Mouse (Mus musculus) neutrophil, adult 5-6 weeks (primary cell): ENCODE results near the gene Shisal2a. TPM values are rescaled to one million over a fixed set of nuclear protein-coding genes. Genes with fewer than 3 reads are reported as not detected.

Source experiments
- ATAC-seq: fragments of 151-379, 151-347 bp; 2 replicates; pipeline ENCODE4 v1.8.0; 2017; ENCODE audit warnings: mild to moderate bottlenecking, moderate TSS enrichment; ENCODE audit not compliant: insufficient number of reproducible peaks, poor library complexity, low FRiP score, severe bottlenecking; ENCODE audit errors: extremely low read depth
- total RNA-seq: library from RNA; stranded (forward); fragments of 200-1000 nt; gene quantifications from 2 replicates; pipeline ENCODE4 v1.2.3, GENCODE M21; 2017

Shisal2a gene
- total RNA-seq = not detected in 2 replicates

GRCm38 (mm10) chr4:108383183-108383714 lies at the start of gene Shisal2a:
TSS of gene Shisal2a (minus strand) at chr4:108383349.
- ATAC-seq = 0 out of 2 replicates have a peak, but pooled peaks have one; percentile 9

GRCm38 (mm10) chr4:108431561-108431936 lies 48.4 kb upstream of the Shisal2a start:
- ATAC-seq = no peak

DNA sequence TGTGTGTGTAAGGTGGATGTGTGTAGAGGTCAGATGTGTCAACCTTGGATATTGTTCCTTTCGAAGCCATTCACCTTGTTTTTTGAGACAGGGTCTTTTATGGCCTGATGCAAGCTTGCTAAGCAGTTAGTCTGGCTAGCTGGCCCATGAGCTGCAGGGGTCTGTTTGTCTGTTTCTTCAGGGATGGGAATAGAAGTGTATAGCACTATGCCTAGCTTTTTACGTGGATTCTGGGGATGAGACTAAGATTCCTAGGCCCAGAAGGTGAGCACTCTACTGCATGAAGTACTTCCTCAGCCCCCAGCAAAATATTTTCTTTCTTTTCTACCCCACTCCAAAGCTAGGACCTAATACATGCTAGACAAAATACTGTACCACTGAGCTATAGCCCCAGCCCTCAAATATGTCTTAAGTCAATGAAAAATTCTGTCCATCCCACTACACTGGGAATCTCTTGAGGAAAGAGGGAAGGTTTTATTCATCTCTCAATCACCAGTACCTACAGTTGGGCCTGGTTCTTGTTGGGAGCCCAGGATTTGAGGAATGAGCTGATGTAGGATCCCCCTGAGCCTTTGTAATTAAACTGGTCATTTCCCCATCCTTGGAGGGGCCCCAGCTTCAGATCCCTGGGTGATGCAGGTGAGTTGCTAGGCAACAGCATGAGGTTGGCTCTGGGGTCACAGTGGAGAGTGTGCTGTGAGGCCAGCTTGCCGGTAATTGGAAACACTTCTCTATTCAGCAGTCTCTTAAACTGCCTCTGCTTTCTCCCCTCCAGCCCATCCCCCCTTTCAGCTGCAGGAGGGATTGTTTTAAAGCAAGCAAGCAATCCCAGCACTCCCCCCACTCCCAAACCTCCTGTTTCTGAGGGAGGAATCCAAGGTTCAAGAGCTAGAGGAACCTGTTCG lies 47.8 kb upstream of the Shisal2a start:
- ATAC-seq = no peak

DNA sequence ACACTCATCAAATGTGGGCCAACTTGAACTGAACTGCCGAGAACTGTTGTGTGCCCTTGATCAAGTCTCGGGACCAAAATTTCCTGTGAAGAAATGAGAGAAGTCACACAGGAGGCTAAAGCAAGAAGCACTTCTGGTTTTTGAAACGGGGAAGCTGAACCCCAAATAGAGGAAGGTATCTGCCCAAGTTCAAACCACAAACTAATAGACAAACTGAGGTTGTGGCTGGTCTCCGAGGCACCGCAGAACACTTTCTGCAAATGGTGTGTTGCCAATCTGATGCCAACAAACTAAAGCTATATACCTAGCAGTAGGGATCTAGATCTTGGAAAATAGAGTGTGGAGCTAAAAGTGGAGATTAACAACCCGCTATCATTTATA lies 45.2 kb upstream of the Shisal2a start:
- ATAC-seq = peak; percentile 82

GRCm38 (mm10) chr4:108427719-108428340 lies 44.7 kb upstream of the Shisal2a start:
- ATAC-seq = no peak

DNA sequence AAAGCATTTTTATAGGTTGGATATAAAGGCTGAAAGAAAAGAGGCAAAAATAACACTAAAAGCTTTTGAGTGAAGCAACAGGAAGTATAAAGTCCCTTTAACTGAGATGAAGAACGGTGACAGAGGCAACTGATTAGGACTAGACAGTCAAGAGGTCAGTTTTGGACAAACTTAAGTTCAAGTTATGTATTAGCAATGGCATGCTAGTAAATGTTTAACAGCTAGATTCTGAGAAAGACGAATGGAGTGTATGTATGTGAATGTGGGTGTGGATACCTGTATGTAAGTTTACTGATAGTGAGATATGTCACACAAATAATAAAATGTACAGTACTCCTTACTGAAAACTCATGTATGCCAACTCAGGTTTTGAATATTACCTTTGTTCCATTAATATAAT lies 41.4 kb upstream of the Shisal2a start:
- ATAC-seq = no peak

DNA sequence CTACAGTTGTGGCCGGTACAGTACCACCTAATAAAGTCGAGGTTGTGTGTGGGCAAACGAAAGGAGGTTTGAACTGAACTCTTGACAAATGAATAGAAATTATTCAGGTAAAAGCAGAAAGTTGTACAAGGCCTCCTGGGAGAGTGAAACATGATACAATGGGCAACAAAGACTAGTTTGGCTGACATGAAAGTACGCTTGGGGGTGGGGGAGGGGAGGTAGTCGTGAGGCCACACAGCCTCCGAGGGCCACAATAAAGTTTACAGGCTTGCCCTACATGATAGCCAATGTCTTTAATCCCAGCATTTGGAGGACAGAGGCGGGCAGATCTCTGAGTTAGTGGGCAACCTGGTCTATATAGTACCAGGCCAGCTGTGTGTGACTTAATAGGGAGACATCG lies 24.5 kb upstream of the Shisal2a start:
- ATAC-seq = no peak

- ATAC-seq = no peak
Observed at GRCm38 (mm10) chr4:108406861-108407401, 23.8 kb upstream of the Shisal2a start, which contains the start of gene Gpx7. TSS of gene Gpx7 (minus strand) at chr4:108406961.

DNA sequence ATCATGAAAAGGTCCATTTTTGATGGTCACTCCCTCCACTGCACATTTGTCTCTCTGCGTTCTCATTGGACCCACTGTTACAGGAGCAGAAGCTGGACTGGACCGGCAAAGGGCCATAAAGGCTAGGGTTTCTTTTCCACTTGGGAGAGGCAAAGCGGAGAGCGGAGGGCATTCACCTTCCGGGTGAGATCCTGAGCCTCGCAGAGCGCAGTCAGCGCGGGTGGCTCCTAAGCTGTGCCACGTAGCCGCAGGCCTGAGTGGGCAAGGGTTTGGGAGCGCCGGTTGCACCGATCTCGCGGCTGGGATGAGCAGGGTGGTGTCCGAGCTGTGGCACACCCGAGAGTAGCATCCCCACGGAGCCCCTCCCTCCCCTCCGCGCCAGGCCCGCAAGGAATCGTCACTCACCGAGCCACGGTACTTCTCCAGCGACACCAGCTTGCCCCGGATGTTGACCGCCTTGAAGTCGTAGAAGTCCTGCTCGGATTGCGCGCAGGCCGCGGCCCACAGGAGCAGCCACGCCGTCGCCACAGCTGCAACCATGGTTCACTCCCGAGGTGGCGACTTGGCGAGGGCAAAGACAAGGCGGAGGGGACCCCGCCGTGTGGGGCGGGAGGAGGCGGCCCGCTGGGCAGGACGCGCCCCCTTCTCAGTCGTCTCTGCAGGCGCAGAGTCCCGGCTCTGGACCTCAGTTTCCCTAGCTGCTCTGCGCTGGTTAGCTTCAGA lies 23.1 kb upstream of the Shisal2a start:
- ATAC-seq = peak; percentile 46; the same call in 1 of the 2 replicates

GRCm38 (mm10) chr4:108405766-108406137 lies 22.6 kb upstream of the Shisal2a start:
- ATAC-seq = no peak

GRCm38 (mm10) chr4:108403861-108404635 lies 20.9 kb upstream of the Shisal2a start:
- no peak for ATAC-seq

DNA sequence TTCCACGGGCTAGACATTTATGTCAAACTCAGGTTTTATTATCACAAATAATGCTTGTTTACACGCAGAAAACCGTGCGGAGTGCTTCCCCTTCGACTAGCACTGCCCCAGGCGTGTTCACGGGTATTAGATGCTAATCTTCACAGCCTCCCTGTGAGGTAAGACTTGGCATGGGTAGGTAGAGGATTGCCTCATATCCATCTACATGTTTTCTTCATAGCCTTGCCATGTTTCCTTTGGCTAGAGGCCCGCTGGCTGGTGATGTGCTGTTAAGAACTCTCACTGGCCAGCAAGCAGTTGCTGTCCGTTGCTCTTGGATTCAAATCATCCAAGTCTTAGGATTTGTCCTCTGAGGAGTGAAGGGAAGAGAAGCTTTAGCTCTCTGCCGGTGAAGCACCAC lies 17.2 kb upstream of the Shisal2a start:
- no peak for ATAC-seq

GRCm38 (mm10) chr4:108394236-108394635 lies 11.1 kb upstream of the Shisal2a start:
- no peak for ATAC-seq

DNA sequence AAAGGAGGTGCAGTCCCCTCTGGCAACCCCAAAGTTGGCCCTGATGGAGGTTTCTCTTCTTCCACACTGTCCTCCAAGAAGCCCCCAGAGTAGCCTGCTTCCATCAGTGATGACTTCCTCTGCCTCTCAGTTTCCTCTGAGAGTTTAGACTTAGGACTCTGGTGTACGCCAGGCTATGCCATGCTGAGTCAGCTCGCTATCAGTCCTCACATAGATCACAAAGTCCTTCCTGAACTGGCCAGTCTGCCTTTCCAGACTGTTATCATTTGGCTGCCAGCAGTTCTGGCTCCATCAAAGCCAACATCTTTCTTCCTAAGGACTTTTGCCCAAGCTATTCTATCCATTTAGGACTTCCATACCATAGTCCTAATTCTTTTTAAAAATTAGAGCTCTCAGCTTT lies 9.4 kb upstream of the Shisal2a start:
- no peak for ATAC-seq

- no peak for ATAC-seq
Observed at GRCm38 (mm10) chr4:108391124-108391523, 8.0 kb upstream of the Shisal2a start.

DNA sequence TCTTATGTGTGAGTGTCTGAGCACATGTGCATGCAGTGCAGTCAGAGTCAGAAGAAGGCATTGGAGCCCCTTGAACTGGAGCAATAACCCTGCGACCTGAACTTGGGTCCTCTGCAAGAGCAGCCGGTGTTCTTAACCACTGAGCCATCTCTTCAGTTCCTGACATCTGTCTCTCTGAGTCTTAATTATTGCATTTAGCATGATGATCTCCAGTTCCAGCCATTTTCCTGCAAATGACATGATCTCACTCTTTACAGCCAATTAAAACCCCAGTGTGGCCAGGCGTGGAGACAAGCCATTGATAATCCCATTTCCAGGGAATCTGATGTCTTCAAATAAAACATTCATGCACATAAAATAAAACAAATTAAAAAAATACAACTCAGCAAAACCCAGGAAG lies 5.6 kb upstream of the Shisal2a start:
- no peak for ATAC-seq

DNA sequence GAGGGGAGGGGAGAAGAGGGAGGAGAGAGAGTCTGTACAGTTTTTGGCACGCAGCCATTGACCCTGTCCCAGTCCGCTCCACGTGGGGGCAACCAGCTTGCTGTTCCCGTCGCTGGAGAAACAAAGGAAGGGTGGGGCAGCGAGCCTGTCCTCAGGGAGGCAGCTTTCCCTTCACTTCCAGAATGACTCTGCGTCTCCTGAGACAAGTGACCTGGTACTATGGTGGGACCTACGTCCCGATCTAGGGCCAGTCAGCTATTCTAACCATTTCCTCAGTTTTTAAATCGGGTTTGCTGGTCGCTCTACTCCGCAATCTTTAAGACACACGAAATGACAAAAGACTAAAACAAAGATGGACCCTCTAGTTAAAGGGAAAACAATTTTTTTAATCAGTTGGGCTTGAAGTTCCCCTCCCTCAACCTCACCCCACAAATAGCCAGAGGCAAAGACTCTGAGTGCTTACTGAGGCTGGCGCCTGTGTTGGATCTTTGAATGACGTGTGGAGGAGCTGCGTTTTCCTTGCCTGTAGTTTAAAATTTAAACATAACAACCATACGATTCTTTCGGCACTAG lies 4.6 kb upstream of the Shisal2a start:
- ATAC-seq = no peak

GRCm38 (mm10) chr4:108387106-108387505 lies 4.0 kb upstream of the Shisal2a start:
- ATAC-seq = no peak
